Mouse (Mus musculus): ENCODE data around the gene Rab11fip4. TPM values are rescaled to one million over a fixed set of nuclear protein-coding genes. Genes with fewer than 3 reads are reported as not detected.

The Rab11fip4 gene
- polyA plus RNA-seq, 1 experiment from 2014 or later = 25.6 TPM

DNA sequence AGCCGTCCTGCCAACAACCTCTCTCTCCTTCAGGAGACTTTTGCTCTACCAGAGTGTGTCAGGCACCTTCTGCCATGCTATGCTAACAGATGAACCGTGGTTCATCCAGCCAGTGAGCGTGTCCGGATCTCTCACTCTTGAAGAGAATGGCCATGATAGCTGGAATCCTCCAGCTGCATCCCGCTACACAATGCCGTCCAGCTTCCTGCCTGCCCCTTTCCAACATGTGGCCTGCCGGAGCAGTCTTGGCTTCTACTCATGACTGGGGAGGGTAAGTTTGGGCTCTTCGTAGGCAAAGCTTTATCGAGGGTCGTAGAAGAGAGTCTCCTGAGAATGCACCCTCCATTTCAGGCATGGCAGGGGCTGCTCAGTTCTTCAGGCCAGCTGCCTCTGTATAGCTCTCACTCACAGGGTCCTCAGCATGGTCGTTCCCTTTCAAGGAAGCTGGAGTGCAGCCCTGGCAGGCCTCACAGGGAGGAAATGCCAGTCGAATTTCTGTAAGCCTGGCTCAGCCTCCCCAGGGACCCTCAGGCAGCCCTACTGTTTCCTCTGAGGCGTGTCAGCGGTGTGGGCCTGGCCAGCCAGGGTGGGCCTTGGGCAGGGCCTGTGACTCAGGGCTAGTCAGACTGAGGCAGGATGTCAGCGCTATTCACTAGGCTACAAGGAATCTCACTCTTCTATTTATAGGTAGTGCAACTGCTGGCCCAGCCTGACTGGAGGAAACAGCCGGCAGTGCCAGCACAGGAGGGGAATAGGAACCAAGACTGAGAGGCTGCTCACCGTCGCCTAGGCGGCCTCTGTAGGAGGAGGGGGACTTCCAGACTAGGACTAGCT is 147.9 kb downstream of the Rab11fip4 start:
- no peak for ATAC-seq (replicated peaks)
- H3K9ac ChIP-seq (replicated peaks) = no peak overlapping the region
- WGBS = 72% methylated on average over 19 of the region's 19 CpGs
- peaks cover 17% of the 10 kb centered on the region for H3K4me1 ChIP-seq
- H3K27me3 ChIP-seq = no peaks in the 10 kb centered on the region
- no peak overlapping the region for H3K4me3 ChIP-seq
- H3K9me3 ChIP-seq = no peaks in the 10 kb centered on the region
- no peak overlapping the region; the same call in none of the 2 replicates for H3K27ac ChIP-seq (replicated peaks)
- H3K36me3 ChIP-seq = no peaks in the 10 kb centered on the region
- no peak overlapping the region for H3K4me2 ChIP-seq (replicated peaks)

DNA sequence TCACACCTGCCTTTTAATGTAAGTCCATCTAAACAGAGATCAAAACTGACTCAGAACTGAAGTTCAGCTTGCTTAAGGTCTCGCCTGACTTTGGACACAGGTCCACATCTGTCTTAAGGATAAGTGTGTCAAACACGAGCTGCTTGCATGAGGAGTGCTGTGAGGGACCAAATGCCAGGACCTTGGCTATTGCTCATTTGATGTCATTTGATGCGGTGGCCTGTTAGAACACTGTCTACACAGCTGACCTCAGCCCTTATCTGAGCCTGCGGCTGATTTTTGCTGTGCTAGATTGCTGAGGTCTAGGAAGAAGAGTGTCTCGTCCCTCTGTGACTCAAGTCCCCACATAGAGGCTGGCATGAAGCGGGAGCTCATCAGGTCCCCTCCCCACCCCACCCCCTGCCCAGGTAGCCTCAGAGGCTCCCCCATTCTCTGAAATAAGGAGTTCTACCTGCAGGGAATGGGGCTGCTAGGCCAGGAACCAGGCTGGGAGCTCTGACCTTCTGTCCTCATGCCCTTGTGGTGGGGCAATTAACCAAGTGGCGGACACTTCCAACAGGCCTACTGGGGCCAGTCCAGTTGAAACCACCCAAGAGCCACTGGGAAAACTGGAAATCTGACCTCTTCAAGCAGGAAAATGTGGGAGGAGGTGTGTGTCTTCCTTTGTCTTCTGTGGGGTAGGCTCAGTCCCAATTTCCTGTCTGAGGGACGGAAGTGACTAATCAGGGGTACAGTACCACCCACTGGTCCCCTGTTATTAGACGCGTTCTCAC is 149.9 kb downstream of the Rab11fip4 start:
- Histone ChIP-seq H3K9ac (replicated peaks) (no peak overlapping the region), H3K4me1 (peaks cover 17% of the 10 kb centered on the region), H3K4me3 (no peak overlapping the region), H3K36me3 (no peaks in the 10 kb centered on the region), H3K27me3 (no peaks in the 10 kb centered on the region), H3K9me3 (no peaks in the 10 kb centered on the region), H3K4me2 (replicated peaks) (no peak overlapping the region), H3K27ac (replicated peaks) (no peak overlapping the region)
- no peak for ATAC-seq (replicated peaks)
- WGBS = 92% methylated on average over 10 of the region's 10 CpGs

DNA sequence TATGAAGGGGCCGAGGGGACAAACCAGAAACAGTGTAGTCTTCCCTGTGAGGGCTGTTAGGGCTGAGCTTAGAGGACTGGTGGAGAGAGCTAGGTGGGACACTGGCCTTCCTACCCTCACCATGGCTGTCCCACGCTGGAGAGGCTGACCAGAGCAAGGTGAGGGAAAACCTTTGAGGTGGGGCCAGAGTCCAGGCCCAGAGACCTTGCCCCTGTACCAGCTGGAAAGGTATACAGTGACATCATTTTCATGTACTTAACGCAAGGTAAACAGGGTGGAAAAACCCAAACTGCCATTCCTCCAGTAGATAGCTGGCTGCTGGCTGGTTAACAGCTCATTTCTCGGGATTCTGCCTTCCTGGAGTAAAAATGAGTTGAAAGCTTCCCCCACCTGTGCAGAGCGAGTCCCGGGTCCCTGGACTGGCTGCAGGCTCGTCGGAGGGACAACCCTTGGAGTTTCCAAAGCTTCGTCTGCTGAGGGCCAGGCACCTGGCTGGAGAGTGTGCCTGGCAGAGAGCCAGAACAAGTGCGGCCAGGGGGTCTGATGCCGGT is 155.6 kb downstream of the Rab11fip4 start:
- Histone ChIP-seq H3K27ac (replicated peaks) (no peak overlapping the region), H3K9ac (replicated peaks) (no peak overlapping the region), H3K9me3 (no peaks in the 10 kb centered on the region), H3K4me3 (no peak overlapping the region), H3K4me1 (no peaks in the 10 kb centered on the region), H3K27me3 (no peaks in the 10 kb centered on the region), H3K36me3 (no peaks in the 10 kb centered on the region), H3K4me2 (replicated peaks) (no peak overlapping the region)
- no peak for ATAC-seq (replicated peaks)
- 88% methylated on average over 11 of the region's 11 CpGs for WGBS

MicroRNA genes within 50 kb of the gene (microRNA counts, 519-probe panel; counts per million panel counts)
- microRNA mmu-miR-193 = not detected
- 2,820 counts per million, percentile 66 among the panel's probes with 10 or more counts for microRNA mmu-miR-365

Small RNA genes within 50 kb of the gene (microRNA-seq; reads per million reads assigned to microRNA genes)
- gene Mir193a (1.8 reads per million), gene Mir365-2 (not detected)

Other genes with a start within 250 kb of the Rab11fip4 start
- 2.3 and 3.0 TPM in 2 replicates for gene Omg, start 87.1 kb upstream of the Rab11fip4 start, polyA plus RNA-seq (2015; fragmentation: Nextera tagmentation; extraction: Ambion mirVana)
- not detected in 2 replicates for gene Evi2b, start 67.5 kb upstream of the Rab11fip4 start, polyA plus RNA-seq (2015; fragmentation: Nextera tagmentation; extraction: Ambion mirVana)
- gene Evi2, start 60.6 kb upstream of the Rab11fip4 start, polyA plus RNA-seq (2015; fragmentation: Nextera tagmentation; extraction: Ambion mirVana) = 0.45 and 0.59 TPM in 2 replicates
- gene Evi2a, start 60.6 kb upstream of the Rab11fip4 start, polyA plus RNA-seq (2015; fragmentation: Nextera tagmentation; extraction: Ambion mirVana) = 2.2 and 3.9 TPM in 2 replicates

Data from forebrain, embryonic 15.5 days (tissue).